Mouse (Mus musculus): ENCODE measurements around the gene Tmtc1.

Tmtc1 gene

GRCm38 (mm10) chr6:148421577-148421976 lies 22.6 kb downstream of the Tmtc1 start:
- no peak for DNase-seq (ENCODE audit: low spot score in 2 of 2)

GRCm38 (mm10) chr6:148420387-148420786 lies 23.8 kb downstream of the Tmtc1 start:
- DNase-seq (ENCODE audit: low spot score in 2 of 2), result no peak

GRCm38 (mm10) chr6:148416597-148416996 lies 27.6 kb downstream of the Tmtc1 start:
- no peak for DNase-seq (ENCODE audit: low spot score in 2 of 2)

- DNase-seq (ENCODE audit: low spot score in 2 of 2), result no peak
Observed at GRCm38 (mm10) chr6:148413638-148414037, 30.6 kb downstream of the Tmtc1 start.

- no peak for DNase-seq (ENCODE audit: low spot score in 2 of 2)
Observed at GRCm38 (mm10) chr6:148406792-148407490, 37.2 kb downstream of the Tmtc1 start.

GRCm38 (mm10) chr6:148405599-148405998 lies 38.6 kb downstream of the Tmtc1 start:
- no peak for DNase-seq (ENCODE audit: low spot score in 2 of 2)

- no peak for DNase-seq (ENCODE audit: low spot score in 2 of 2)
Observed at GRCm38 (mm10) chr6:148404500-148404899, 39.7 kb downstream of the Tmtc1 start.

- DNase-seq (ENCODE audit: low spot score in 2 of 2), result no peak
Observed at GRCm38 (mm10) chr6:148403761-148404160, 40.4 kb downstream of the Tmtc1 start.

GRCm38 (mm10) chr6:148401031-148401430 lies 43.2 kb downstream of the Tmtc1 start:
- DNase-seq (ENCODE audit: low spot score in 2 of 2), result no peak

GRCm38 (mm10) chr6:148399541-148399940 lies 44.6 kb downstream of the Tmtc1 start:
- no peak for DNase-seq (ENCODE audit: low spot score in 2 of 2)

GRCm38 (mm10) chr6:148398888-148399287 lies 45.3 kb downstream of the Tmtc1 start:
- no peak for DNase-seq (ENCODE audit: low spot score in 2 of 2)

- DNase-seq (ENCODE audit: low spot score in 2 of 2), result no peak
Observed at GRCm38 (mm10) chr6:148397270-148397669, 46.9 kb downstream of the Tmtc1 start.

- no peak for DNase-seq (ENCODE audit: low spot score in 2 of 2)
Observed at GRCm38 (mm10) chr6:148395272-148395671, 48.9 kb downstream of the Tmtc1 start.

- DNase-seq (ENCODE audit: low spot score in 2 of 2), result no peak
Observed at GRCm38 (mm10) chr6:148394294-148394693, 49.9 kb downstream of the Tmtc1 start.

- DNase-seq (ENCODE audit: low spot score in 2 of 2), result no peak
Observed at GRCm38 (mm10) chr6:148392147-148392546, 52.0 kb downstream of the Tmtc1 start.

- DNase-seq (ENCODE audit: low spot score in 2 of 2), result no peak
Observed at GRCm38 (mm10) chr6:148391286-148391685, 52.9 kb downstream of the Tmtc1 start.

- no peak for DNase-seq (ENCODE audit: low spot score in 2 of 2)
Observed at GRCm38 (mm10) chr6:148390630-148391276, 53.4 kb downstream of the Tmtc1 start.

- no peak for DNase-seq (ENCODE audit: low spot score in 2 of 2)
Observed at GRCm38 (mm10) chr6:148387990-148388389, 56.2 kb downstream of the Tmtc1 start.

GRCm38 (mm10) chr6:148384111-148384895 lies 59.9 kb downstream of the Tmtc1 start:
- DNase-seq (ENCODE audit: low spot score in 2 of 2), result no peak

GRCm38 (mm10) chr6:148381163-148381782 lies 62.9 kb downstream of the Tmtc1 start:
- no peak for DNase-seq (ENCODE audit: low spot score in 2 of 2)

- DNase-seq (ENCODE audit: low spot score in 2 of 2), result no peak
Observed at GRCm38 (mm10) chr6:148375618-148376209, 68.5 kb downstream of the Tmtc1 start.

- DNase-seq (ENCODE audit: low spot score in 2 of 2), result no peak
Observed at GRCm38 (mm10) chr6:148375015-148375414, 69.2 kb downstream of the Tmtc1 start.

Measured in right cerebral cortex, postnatal 36 days (tissue).